Mouse (Mus musculus) intestine, embryonic 14.5 days (tissue): Measurements from ENCODE around the gene Ppat. TPM values are rescaled to one million over a fixed set of nuclear protein-coding genes. Genes with fewer than 3 reads are reported as not detected.

Experiments used
- ATAC-seq: fragments of 200-750 bp; cut with Nextera tagmentation; replicated peaks from 2 replicates; pipeline ENCODE4 v1.8.0; 2017; ENCODE audit warnings: low read depth, moderate number of reproducible peaks, moderate TSS enrichment, moderate library complexity; ENCODE audit not compliant: low FRiP score, low TSS enrichment
- DNase-seq: peaks from one replicate; pipeline ENCODE4 v3.0.0-alpha.2; 2018; ENCODE audit warnings: low spot score
- H3K27ac ChIP-seq: fragments of 300-500 bp; sonication (generic); 2 replicates; pipeline ENCODE4 v1.5.1; 2014; ENCODE audit warnings: low read depth, mild to moderate bottlenecking, control low read depth
- H3K27me3 ChIP-seq: fragments of 300-500 bp; sonication (generic); replicated peaks from 2 replicates; pipeline ENCODE4 v1.6.1; 2014; ENCODE audit warnings: low read length, control low read depth; ENCODE audit not compliant: control insufficient read depth, insufficient read depth
- H3K36me3 ChIP-seq: fragments of 300-500 bp; sonication (generic); 2 replicates; pipeline ENCODE4 v1.6.1; 2014; ENCODE audit warnings: low read length, control low read depth; ENCODE audit not compliant: control insufficient read depth, insufficient read depth
- H3K4me1 ChIP-seq: fragments of 300-500 bp; sonication (generic); replicated peaks from 2 replicates; pipeline ENCODE4 v1.6.1; 2014; ENCODE audit warnings: low read length, control low read depth, mixed read lengths; ENCODE audit not compliant: control insufficient read depth, insufficient read depth
- H3K4me2 ChIP-seq: fragments of 300-500 bp; sonication (generic); 2 replicates; pipeline ENCODE4 v1.6.1; 2014; ENCODE audit warnings: low read length
- H3K4me3 ChIP-seq: fragments of 300-500 bp; sonication (generic); 2 replicates; pipeline ENCODE4 v1.5.1; 2014; ENCODE audit warnings: low read depth, low read length, control low read depth, mixed read lengths
- H3K9ac ChIP-seq: fragments of 300-500 bp; sonication (generic); 2 replicates; pipeline ENCODE4 v1.6.1; 2014; ENCODE audit warnings: mild to moderate bottlenecking, low read length
- H3K9me3 ChIP-seq: fragments of 300-500 bp; sonication (generic); 2 replicates; pipeline ENCODE4 v1.6.1; 2016; ENCODE audit warnings: low read length, control low read depth; ENCODE audit not compliant: control insufficient read depth
- WGBS: fragments of 180-500 bp; shearing (Covaris S2); extraction: QIAGEN DNeasy Blood & Tissue Kit; methylation state at CpG from one replicate; pipeline ENCODE4 v1.1.7; 2014; 5-methylcytosine and 5-hydroxymethylcytosine counted together
- polyA plus RNA-seq: library from polyadenylated mRNA; unstranded; fragments of >200 nt; fragmentation: Nextera tagmentation; extraction: Ambion mirVana; gene quantifications from 2 replicates; pipeline ENCODE4 v1.2.1, GENCODE M21; 2014

Gene Ppat
- polyA plus RNA-seq, 1 experiment from 2014 or later: 43.6 TPM

DNA sequence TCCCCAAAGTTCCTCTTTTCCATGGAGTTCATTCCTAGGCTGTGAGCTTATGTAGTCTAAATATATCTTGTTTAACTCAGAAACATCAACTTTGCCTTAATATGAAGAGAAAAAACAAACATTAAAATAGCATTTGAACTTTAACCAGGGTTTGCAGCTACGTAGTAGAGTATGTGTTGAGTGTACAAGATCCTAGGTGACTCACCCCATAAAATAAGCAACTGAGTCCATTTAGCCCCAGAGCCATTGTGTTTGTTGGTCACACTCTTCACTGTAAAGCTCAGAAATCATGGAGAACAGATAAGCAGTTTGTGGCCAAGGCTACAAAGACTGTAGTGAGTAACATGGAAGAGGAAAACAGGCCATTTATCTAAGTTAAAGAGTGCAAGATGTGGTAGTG, 67.3 kb downstream of the Ppat start:
- Histone ChIP-seq H3K36me3 (peaks cover 65% of the 10 kb centered on the region), H3K4me1 (no peaks in the 10 kb centered on the region), H3K4me2 (no peak overlapping the region), H3K4me3 (no peak overlapping the region), H3K27ac (no peak overlapping the region), H3K9me3 (no peaks in the 10 kb centered on the region), H3K9ac (no peak overlapping the region), H3K27me3 (no peaks in the 10 kb centered on the region)
- 85% methylated on average over 1 of the region's 1 CpGs for WGBS
- DNase-seq: no peak
- no peak for ATAC-seq

DNA sequence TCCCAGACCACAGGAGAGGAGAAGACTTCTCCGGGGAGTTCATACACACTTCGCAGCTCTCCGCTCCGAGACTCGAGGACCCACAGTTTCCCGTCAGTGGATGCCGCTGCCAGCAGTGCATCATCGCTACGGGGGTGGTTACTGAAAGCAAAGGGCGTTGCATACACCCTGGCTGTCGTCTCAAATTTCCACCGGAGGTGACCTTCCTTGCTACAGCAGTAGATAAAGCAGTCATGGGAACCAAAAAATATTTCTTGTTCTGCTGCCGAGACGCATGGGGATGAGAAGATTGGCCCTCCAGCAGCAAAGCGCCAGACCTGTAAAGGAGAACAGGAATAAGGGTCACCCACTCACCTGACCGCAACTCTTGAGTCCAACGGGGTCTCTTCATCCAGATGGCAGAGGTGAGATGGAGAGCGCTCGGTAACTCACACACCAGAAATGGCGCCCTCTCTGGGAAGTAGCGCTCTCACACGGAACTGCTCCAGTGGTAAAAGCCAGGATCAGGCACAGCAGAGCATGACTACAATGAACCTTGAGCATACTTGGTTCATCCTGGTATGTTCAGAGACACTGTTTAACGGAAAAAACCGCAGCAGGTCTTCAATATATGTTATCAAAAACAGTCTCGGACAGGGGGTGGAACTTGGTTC, 75.1 kb downstream of the Ppat start:
- Histone ChIP-seq H3K9me3 (no peaks in the 10 kb centered on the region), H3K27me3 (no peaks in the 10 kb centered on the region), H3K36me3 (peaks cover 52% of the 10 kb centered on the region), H3K4me2 (no peak overlapping the region), H3K9ac (no peak overlapping the region), H3K27ac (no peak overlapping the region), H3K4me1 (no peaks in the 10 kb centered on the region), H3K4me3 (no peak overlapping the region)
- no peak for ATAC-seq
- no peak for DNase-seq
- 88% methylated on average over 25 of the region's 25 CpGs for WGBS

DNA sequence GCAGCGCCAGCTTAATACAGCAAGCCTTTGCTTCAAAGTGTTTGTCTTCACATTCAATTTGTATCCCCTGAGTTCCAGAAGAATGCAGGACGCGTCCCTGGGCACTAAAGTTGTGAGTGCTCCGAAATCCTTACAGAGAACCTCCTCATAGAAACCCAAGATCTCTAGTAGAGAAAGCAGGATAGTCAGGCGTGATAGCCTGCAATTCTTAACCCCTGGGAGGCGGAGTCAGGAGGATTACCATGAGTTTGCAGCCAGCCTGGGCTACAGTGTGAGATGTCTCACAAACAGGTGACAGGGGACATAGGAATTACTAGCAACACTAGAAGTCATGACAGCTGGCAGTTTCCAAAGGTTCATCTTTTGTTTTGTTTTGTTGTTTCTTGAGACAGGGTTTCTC, 81.8 kb downstream of the Ppat start:
- no peaks in the 10 kb centered on the region for H3K27me3 ChIP-seq
- H3K4me3 ChIP-seq: peak overlapping the region; percentile 33; the same call in 1 of the 2 replicates
- no peak for ATAC-seq
- H3K9me3 ChIP-seq: no peaks in the 10 kb centered on the region
- H3K9ac ChIP-seq: 0 out of 2 replicates have a peak overlapping the region, but pooled peaks have one; percentile 13
- H3K36me3 ChIP-seq: peaks cover 39% of the 10 kb centered on the region
- WGBS: 66% methylated on average over 6 of the region's 6 CpGs
- no peak for DNase-seq
- peak overlapping the region; percentile 47 for H3K4me2 ChIP-seq
- H3K27ac ChIP-seq: no peak overlapping the region
- H3K4me1 ChIP-seq: 0 out of 2 replicates have a peak, but pooled peaks cover 3% of the 10 kb centered on the region

GRCm38 (mm10) chr5:76868693-76869286, 82.6 kb downstream of the Ppat start:
- 0 out of 2 replicates have a peak, but pooled peaks cover 3% of the 10 kb centered on the region for H3K4me1 ChIP-seq
- peak; percentile 67 for DNase-seq
- 25% methylated on average over 16 of the region's 16 CpGs for WGBS
- H3K4me3 ChIP-seq: peak overlapping the region; percentile 33
- no peak overlapping the region for H3K9ac ChIP-seq
- no peaks in the 10 kb centered on the region for H3K27me3 ChIP-seq
- no peak overlapping the region for H3K27ac ChIP-seq
- peak overlapping the region; percentile 47 for H3K4me2 ChIP-seq
- peaks cover 35% of the 10 kb centered on the region for H3K36me3 ChIP-seq
- ATAC-seq: peak; percentile 76
- H3K9me3 ChIP-seq: no peaks in the 10 kb centered on the region

DNA sequence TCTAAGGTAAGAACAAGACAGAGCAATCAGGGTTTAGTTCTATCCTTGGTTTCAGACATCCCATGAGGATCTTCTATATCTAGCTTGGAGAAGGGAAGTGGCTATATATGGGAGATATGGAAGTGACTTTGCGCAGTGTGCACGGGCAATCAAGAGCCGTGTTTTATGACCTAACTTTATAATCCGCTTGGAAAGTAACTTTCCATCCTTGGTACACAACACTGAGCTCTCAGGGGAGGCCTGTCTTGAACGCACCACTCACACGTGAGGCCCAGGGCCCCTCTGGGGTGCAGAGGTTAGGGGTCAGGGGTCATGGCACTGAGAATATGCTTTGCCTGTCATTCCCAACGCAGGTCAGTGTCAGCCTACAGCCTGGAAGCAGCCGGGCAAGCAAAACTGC, 84.6 kb downstream of the Ppat start:
- WGBS: 64% methylated on average over 8 of the region's 8 CpGs
- Histone ChIP-seq H3K9me3 (no peaks in the 10 kb centered on the region), H3K4me1 (0 out of 2 replicates have a peak, but pooled peaks cover 3% of the 10 kb centered on the region), H3K4me2 (no peak overlapping the region), H3K36me3 (peaks cover 29% of the 10 kb centered on the region), H3K4me3 (no peak overlapping the region), H3K9ac (no peak overlapping the region), H3K27ac (no peak overlapping the region), H3K27me3 (no peaks in the 10 kb centered on the region)
- ATAC-seq (no peak), DNase-seq (no peak)

Other genes starting within 250 kb of the Ppat start
- gene Aasdh, start 46.1 kb downstream of the Ppat start, polyA plus RNA-seq: 18.2 and 25.4 TPM in 2 replicates
- gene Paics, start 271 bp downstream of the Ppat start, polyA plus RNA-seq: 241 and 252 TPM in 2 replicates
- 91.6 and 98.2 TPM in 2 replicates for gene Srp72, start 23.1 kb upstream of the Ppat start, polyA plus RNA-seq
- 0.77 TPM in 1 of 2 replicates, not detected in the other for gene Arl9, start 52.5 kb upstream of the Ppat start, polyA plus RNA-seq
- gene Thegl, start 64.4 kb upstream of the Ppat start, polyA plus RNA-seq: 1.0 and 1.2 TPM in 2 replicates
- 6.7 and 8.5 TPM in 2 replicates for gene Hopx, start 163.5 kb upstream of the Ppat start, polyA plus RNA-seq